Mouse (Mus musculus) forebrain, postnatal 0 days (tissue): ENCODE data around the gene Tusc2. TPM values are rescaled to one million over a fixed set of nuclear protein-coding genes. Genes with fewer than 3 reads are reported as not detected.
A peak's percentile ranks its signal among the peaks of the same experiment; 100 is the strongest.

Experiments
- ATAC-seq: fragments of 200-750 bp; cut with Nextera tagmentation; 2 replicates; pipeline ENCODE4 v1.8.0; 2017; ENCODE audit warnings: mild to moderate bottlenecking, moderate library complexity
- DNase-seq: peaks from one replicate; pipeline ENCODE4 v3.0.0-alpha.2; 2015
- H3K27ac ChIP-seq: fragments of 300-500 bp; sonication (generic); 2 replicates; pipeline ENCODE4 v1.5.1; 2014; ENCODE audit warnings: low read depth, mild to moderate bottlenecking, antibody characterized with exemption, low read length, moderate library complexity, mixed read lengths
- H3K27me3 ChIP-seq: fragments of 300-500 bp; sonication (generic); 2 replicates; pipeline ENCODE4 v1.6.1; 2014; ENCODE audit warnings: mild to moderate bottlenecking, low read length, mixed read lengths; ENCODE audit not compliant: insufficient read depth
- H3K36me3 ChIP-seq: fragments of 300-500 bp; sonication (generic); 2 replicates; pipeline ENCODE4 v1.6.1; 2014; ENCODE audit warnings: mild to moderate bottlenecking, moderate library complexity; ENCODE audit not compliant: insufficient read depth
- H3K4me1 ChIP-seq: fragments of 300-500 bp; sonication (generic); 2 replicates; pipeline ENCODE4 v1.6.1; 2014; ENCODE audit warnings: antibody characterized with exemption; ENCODE audit not compliant: insufficient read depth
- H3K4me2 ChIP-seq: fragments of 300-500 bp; sonication (generic); 2 replicates; pipeline ENCODE4 v1.6.1; 2014; ENCODE audit warnings: low read depth, mild to moderate bottlenecking, moderate library complexity
- H3K4me3 ChIP-seq: fragments of 300-500 bp; sonication (generic); 2 replicates; pipeline ENCODE4 v1.5.1; 2014; ENCODE audit warnings: low read depth, low read length, mixed read lengths
- H3K9ac ChIP-seq: fragments of 300-500 bp; sonication (generic); 2 replicates; pipeline ENCODE4 v1.6.1; 2014; ENCODE audit warnings: mild to moderate bottlenecking
- H3K9me3 ChIP-seq: fragments of 300-500 bp; sonication (generic); 2 replicates; pipeline ENCODE4 v1.6.1; 2016; ENCODE audit warnings: low read length
- CTCF ChIP-seq: sonication (generic); IDR thresholded peaks from 2 replicates; pipeline ENCODE4 v1.5.1; 2016; ENCODE audit warnings: antibody characterized with exemption, control low read depth, low read depth
- WGBS: fragments of 180-500 bp; shearing (Covaris S2); extraction: QIAGEN DNeasy Blood & Tissue Kit; methylation state at CpG from one replicate; pipeline ENCODE4 v1.1.7; 2014; 5-methylcytosine and 5-hydroxymethylcytosine counted together
- polyA plus RNA-seq: library from polyadenylated mRNA; unstranded; fragments of >200 nt; fragmentation: Nextera tagmentation; extraction: Ambion mirVana; gene quantifications from 2 replicates; pipeline ENCODE4 v1.2.1, GENCODE M21; 2015
- total RNA-seq: library from RNA; depleted of rRNA; stranded (reverse); fragments of >200 nt; gene quantifications from 2 replicates; pipeline ENCODE4 v1.2.3, GENCODE M21; 2014

Tusc2 gene
- total and polyA plus RNA-seq, 2 experiments from 2014 or later, result 109 to 128 TPM

DNA sequence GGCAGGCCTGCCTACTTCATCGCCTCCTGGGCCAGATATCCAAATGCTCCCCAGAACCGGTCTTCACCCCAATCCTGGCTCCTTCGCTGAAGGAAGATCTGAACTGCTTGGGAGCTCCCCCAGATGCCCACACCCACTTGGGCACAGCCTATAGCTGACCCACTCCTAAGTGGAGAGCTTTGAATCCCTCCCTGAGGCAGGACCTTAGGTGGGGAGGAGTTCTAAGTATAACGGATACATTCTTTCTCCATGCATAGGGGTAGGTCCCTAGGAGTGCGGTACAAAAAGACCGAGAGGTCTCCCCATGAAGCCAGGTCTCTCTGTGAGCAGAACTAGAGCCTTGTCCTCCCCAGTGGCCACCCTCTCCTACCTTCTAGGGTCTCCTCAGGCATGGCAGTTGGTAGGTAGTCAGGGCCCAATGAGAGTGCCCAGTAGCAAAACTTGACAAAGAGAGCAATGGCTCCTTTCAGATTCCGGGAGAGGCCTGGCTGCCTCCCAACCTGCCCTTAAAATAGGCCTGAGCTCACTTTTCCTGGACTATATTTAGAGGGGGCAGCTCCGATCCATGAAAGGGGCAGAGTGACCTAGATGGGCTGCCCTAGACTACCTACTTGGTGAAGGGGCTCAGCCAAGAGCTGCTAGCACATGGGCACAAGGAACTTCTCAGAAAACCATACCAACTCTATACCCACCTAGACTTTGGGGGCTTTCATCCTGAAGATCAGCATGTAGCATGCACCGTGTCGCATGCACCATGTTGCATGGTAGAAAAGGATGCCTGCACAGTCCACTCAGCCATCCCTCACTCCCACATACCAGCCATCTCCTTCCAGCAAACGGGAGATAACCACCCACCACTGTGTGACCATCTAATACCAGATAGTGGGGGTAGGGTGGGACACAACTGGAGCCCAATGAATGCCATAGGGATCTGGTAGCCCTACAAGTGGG, 33.8 kb downstream of the Tusc2 start:
- no peak for TF ChIP-seq CTCF
- no peak for ATAC-seq
- Histone ChIP-seq H3K4me3 (no peak overlapping the region), H3K9ac (no peak overlapping the region), H3K27ac (no peak overlapping the region), H3K27me3 (no peaks in the 10 kb centered on the region), H3K4me1 (no peaks in the 10 kb centered on the region), H3K36me3 (peaks cover 22% of the 10 kb centered on the region), H3K4me2 (no peak overlapping the region), H3K9me3 (no peaks in the 10 kb centered on the region)
- 86% methylated on average over 11 of the region's 11 CpGs for WGBS
- DNase-seq, result no peak

DNA sequence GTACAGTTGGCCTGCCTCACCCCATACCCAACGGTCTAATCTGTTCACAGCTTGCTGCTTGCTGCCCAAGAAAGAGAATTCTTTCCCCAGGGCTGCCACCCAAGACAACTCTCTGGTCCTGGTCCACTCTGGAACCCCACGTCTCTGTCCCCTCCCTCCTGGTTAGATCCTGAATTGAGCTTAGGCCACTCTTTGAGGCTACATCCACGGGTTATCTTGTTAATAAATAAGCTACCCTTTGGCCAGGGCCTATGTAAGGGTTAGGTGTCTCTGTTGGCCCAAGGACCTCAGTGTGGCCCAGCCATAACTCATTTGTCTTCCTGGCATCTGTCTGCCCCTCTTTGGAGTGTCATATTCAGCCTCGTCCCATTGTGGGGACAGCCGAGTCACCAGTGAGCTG, 35.3 kb downstream of the Tusc2 start:
- no peaks in the 10 kb centered on the region for H3K4me1 ChIP-seq
- no peaks in the 10 kb centered on the region for H3K27me3 ChIP-seq
- ATAC-seq, result no peak
- H3K9me3 ChIP-seq, result no peaks in the 10 kb centered on the region
- H3K4me2 ChIP-seq, result no peak overlapping the region
- no peak overlapping the region for H3K4me3 ChIP-seq
- H3K27ac ChIP-seq, result no peak overlapping the region
- H3K9ac ChIP-seq, result no peak overlapping the region
- WGBS, result 74% methylated on average over 5 of the region's 5 CpGs
- TF ChIP-seq CTCF, result no peak
- H3K36me3 ChIP-seq, result peaks cover 9% of the 10 kb centered on the region
- DNase-seq, result no peak

DNA sequence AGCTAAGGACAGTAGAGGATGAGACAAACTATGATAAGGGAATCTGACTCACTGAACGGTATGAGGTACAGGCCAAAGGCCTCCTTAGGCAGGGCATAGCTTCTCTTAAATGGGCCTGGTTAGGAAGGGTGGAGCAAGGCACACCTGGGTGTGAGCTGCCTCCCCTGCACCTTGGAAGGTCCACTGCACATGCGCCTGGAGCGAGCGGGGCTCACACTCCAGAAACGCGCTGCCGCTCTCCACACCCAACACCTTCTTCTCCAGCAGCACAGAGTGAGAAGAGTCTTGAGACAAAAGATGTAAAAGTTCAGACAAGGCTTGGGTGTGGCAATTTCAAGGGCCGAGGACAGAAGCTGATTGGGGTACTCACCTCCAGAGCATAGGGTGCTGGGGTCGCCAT, 36.4 kb downstream of the Tusc2 start:
- no peaks in the 10 kb centered on the region for H3K4me1 ChIP-seq
- H3K27me3 ChIP-seq, result no peaks in the 10 kb centered on the region
- TF ChIP-seq CTCF, result no peak
- H3K9ac ChIP-seq, result no peak overlapping the region
- H3K36me3 ChIP-seq, result no peaks in the 10 kb centered on the region
- no peaks in the 10 kb centered on the region for H3K9me3 ChIP-seq
- no peak for ATAC-seq
- H3K4me3 ChIP-seq, result no peak overlapping the region
- no peak overlapping the region for H3K4me2 ChIP-seq
- no peak overlapping the region for H3K27ac ChIP-seq
- WGBS, result 90% methylated on average over 9 of the region's 9 CpGs
- no peak for DNase-seq

- H3K4me1 ChIP-seq, result no peaks in the 10 kb centered on the region
- no peak overlapping the region for H3K4me3 ChIP-seq
- no peak for TF ChIP-seq CTCF
- ATAC-seq (no peak), DNase-seq (peak; percentile 25)
- whole genome bisulfite sequencing, result 82% methylated on average over 14 of the region's 14 CpGs
- no peak overlapping the region for H3K27ac ChIP-seq
- H3K9me3 ChIP-seq, result no peaks in the 10 kb centered on the region
- H3K4me2 ChIP-seq, result no peak overlapping the region
- no peaks in the 10 kb centered on the region for H3K36me3 ChIP-seq
- H3K27me3 ChIP-seq, result no peaks in the 10 kb centered on the region
- H3K9ac ChIP-seq, result no peak overlapping the region
Observed at GRCm38 (mm10) chr9:107599842-107600241, 36.8 kb downstream of the Tusc2 start.

DNA sequence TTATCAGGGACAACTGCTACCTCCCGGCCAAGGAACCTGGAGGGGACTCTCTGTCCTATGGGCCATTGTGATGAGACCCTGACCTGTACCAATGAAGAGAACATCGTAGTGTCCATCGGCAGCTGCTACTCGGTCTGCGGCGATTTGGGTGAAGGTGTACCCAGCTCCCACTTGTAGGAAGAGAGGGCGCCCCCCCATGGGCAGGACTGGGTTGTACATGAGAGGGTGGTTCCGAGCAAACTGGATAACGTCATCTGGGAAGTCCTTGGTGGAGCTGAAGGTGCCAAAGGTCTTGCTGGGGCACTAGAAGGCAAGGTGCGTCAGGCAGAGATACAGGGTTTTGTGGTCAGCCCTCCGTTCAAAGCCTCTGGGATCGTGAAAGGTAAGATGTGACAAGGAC, 37.7 kb downstream of the Tusc2 start:
- H3K4me3 ChIP-seq, result no peak overlapping the region
- H3K36me3 ChIP-seq, result no peaks in the 10 kb centered on the region
- H3K27me3 ChIP-seq, result no peaks in the 10 kb centered on the region
- no peak overlapping the region for H3K27ac ChIP-seq
- ATAC-seq (no peak), DNase-seq (no peak)
- no peaks in the 10 kb centered on the region for H3K4me1 ChIP-seq
- H3K4me2 ChIP-seq, result no peak overlapping the region
- no peaks in the 10 kb centered on the region for H3K9me3 ChIP-seq
- TF ChIP-seq CTCF, result no peak
- WGBS, result 77% methylated on average over 12 of the region's 12 CpGs
- H3K9ac ChIP-seq, result no peak overlapping the region

- Histone ChIP-seq H3K9me3 (no peaks in the 10 kb centered on the region), H3K27me3 (no peaks in the 10 kb centered on the region), H3K27ac (no peak overlapping the region), H3K9ac (no peak overlapping the region), H3K36me3 (no peaks in the 10 kb centered on the region), H3K4me1 (no peaks in the 10 kb centered on the region), H3K4me2 (no peak overlapping the region), H3K4me3 (no peak overlapping the region)
- WGBS, result 86% methylated on average over 11 of the region's 11 CpGs
- no peak for ATAC-seq
- no peak for DNase-seq
- no peak for TF ChIP-seq CTCF
Observed at GRCm38 (mm10) chr9:107601275-107601674, 38.2 kb downstream of the Tusc2 start.

DNA sequence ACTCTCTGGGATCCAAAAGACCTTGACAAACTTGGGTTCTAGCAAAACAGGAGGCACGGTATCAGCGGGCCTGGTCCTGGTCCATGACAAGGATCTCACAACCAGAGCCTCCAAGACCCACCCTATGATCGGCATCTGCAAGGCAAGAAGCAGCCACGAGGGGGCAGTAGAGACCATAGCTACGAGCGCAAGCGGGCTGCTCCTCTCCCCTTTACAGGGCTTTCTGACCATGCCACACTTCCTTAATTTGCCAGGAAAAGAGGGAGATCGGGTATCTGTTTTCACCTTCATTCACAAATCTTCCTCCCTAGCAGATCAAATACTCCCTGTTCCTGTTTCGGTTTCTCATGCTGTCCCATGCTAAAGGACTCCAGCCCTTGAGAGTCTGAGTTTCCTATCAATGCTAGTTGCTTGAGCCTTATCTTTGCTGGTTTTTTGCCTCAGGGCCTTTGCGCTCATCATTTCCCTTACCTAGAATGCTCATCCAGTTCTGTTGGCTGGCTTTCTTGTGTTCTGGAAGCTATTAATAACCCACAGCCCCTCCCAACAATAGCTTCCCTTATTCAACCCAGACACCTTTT, 39.1 kb downstream of the Tusc2 start:
- no peak overlapping the region for H3K4me3 ChIP-seq
- WGBS, result 12% methylated on average over 10 of the region's 10 CpGs
- peak; percentile 99 for TF ChIP-seq CTCF
- no peak overlapping the region for H3K9ac ChIP-seq
- H3K9me3 ChIP-seq, result no peaks in the 10 kb centered on the region
- H3K27me3 ChIP-seq, result no peaks in the 10 kb centered on the region
- no peak overlapping the region for H3K4me2 ChIP-seq
- peak; percentile 95 for DNase-seq
- peak overlapping the region; percentile 6; the same call in 1 of the 2 replicates for H3K27ac ChIP-seq
- H3K4me1 ChIP-seq, result no peaks in the 10 kb centered on the region
- peak; percentile 91 for ATAC-seq
- no peaks in the 10 kb centered on the region for H3K36me3 ChIP-seq
